Mouse (Mus musculus): ENCODE measurements around the gene Togaram2. TPM values are rescaled to one million over a fixed set of nuclear protein-coding genes. Genes with fewer than 3 reads are reported as not detected.
A peak's percentile ranks its signal among the peaks of the same experiment; 100 is the strongest.
"Not testable (repeated sequence)": the region's sequence is repeated elsewhere in the genome, so short reads cannot be mapped to it uniquely, and the experiment has no call there.

The Togaram2 gene
- polyA plus RNA-seq, 1 experiment from 2014 or later = not detected

DNA sequence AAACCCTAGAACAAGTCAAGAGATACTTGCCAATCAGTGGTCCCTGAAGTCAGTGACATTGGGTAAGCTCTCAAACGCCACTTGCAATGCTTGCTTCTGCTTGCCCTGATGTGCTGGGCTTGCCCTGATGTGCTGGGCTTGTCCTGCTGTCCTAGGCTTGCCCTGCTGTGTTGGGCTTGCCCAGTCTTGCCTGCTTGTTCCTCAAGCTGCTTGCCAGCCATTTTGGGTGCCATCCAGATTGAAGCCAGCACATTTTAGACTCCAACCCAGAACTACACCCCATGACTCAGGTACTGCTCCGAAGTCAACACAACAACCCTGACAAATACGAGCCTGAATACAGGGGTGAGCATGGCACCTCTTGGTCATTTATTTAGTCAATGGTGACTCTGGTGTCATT lies 69.1 kb downstream of the Togaram2 start:
- Histone ChIP-seq H3K9me3 (replicated peaks) (no peaks in the 10 kb centered on the region), H3K4me2 (no peak overlapping the region), H3K9ac (no peak overlapping the region), H3K4me1 (replicated peaks) (no peaks in the 10 kb centered on the region), H3K36me3 (replicated peaks) (no peaks in the 10 kb centered on the region), H3K4me3 (replicated peaks) (no peak overlapping the region), H3K27me3 (no peaks in the 10 kb centered on the region), H3K27ac (replicated peaks) (no peak overlapping the region)
- WGBS (ENCODE audit: insufficient replicate concordance) = 51% methylated on average over 3 of the region's 3 CpGs
- ATAC-seq (ENCODE audit: insufficient read depth) = no peak

GRCm38 (mm10) chr17:71742935-71743334 lies 69.9 kb downstream of the Togaram2 start:
- no peak overlapping the region for H3K4me3 ChIP-seq (replicated peaks)
- WGBS (ENCODE audit: insufficient replicate concordance) = 54% methylated on average over 5 of the region's 5 CpGs
- no peak overlapping the region for H3K4me2 ChIP-seq
- no peaks in the 10 kb centered on the region for H3K4me1 ChIP-seq (replicated peaks)
- no peaks in the 10 kb centered on the region for H3K9me3 ChIP-seq (replicated peaks)
- ATAC-seq (ENCODE audit: insufficient read depth) = no peak
- H3K27me3 ChIP-seq = no peaks in the 10 kb centered on the region
- no peak overlapping the region for H3K9ac ChIP-seq
- no peaks in the 10 kb centered on the region for H3K36me3 ChIP-seq (replicated peaks)
- H3K27ac ChIP-seq (replicated peaks) = no peak overlapping the region

DNA sequence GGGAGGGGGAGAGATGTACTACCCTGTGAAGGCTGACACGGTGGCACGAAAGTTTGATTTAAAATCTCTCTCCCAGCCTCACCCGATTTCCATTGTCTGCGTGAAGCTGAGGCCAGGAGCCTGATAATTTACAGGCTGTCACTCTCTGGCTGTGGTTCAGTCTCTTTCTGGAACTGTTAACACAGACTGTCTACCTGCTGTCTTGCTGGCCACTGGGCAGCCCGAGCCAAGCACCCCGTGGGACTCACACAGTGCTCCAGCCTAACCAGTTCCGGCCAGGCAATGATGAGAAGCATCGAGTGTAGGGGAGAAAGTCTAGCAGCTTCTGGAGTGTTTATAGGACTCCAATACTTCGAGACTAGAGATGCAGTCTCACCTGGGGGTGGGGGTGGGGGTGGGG lies 73.1 kb downstream of the Togaram2 start:
- H3K27ac ChIP-seq (replicated peaks) = no peak overlapping the region
- H3K4me3 ChIP-seq (replicated peaks) = no peak overlapping the region
- no peak for ATAC-seq (ENCODE audit: insufficient read depth)
- no peaks in the 10 kb centered on the region for H3K27me3 ChIP-seq
- H3K4me2 ChIP-seq = no peak overlapping the region
- no peaks in the 10 kb centered on the region for H3K36me3 ChIP-seq (replicated peaks)
- WGBS (ENCODE audit: insufficient replicate concordance) = 60% methylated on average over 9 of the region's 9 CpGs
- H3K4me1 ChIP-seq (replicated peaks) = no peaks in the 10 kb centered on the region
- no peak overlapping the region for H3K9ac ChIP-seq
- H3K9me3 ChIP-seq (replicated peaks) = no peaks in the 10 kb centered on the region

DNA sequence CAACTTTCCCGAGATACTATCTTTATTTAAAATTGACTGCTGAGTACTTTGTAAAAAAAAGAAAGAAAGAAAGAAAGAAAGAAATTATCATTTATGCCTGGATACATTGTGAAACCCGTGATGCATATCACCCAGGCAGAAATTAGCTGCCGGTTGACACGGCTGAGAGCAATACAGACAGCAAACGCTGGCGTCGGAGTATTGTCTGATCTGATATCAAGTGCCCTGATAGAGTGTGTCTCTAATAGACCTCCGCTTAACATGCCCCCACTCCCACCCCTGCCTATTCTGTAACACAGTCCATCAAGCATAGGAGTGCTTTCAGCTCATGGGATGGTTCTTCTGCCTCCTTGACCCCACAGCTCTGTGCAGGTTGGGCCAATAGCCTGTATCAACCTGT lies 74.5 kb downstream of the Togaram2 start:
- H3K4me2 ChIP-seq = no peak overlapping the region
- no peak overlapping the region for H3K9ac ChIP-seq
- no peak overlapping the region for H3K27ac ChIP-seq (replicated peaks)
- WGBS (ENCODE audit: insufficient replicate concordance) = 63% methylated on average over 8 of the region's 8 CpGs
- no peak overlapping the region for H3K4me3 ChIP-seq (replicated peaks)
- H3K4me1 ChIP-seq (replicated peaks) = no peaks in the 10 kb centered on the region
- H3K36me3 ChIP-seq (replicated peaks) = no peaks in the 10 kb centered on the region
- ATAC-seq (ENCODE audit: insufficient read depth) = no peak
- no peaks in the 10 kb centered on the region for H3K27me3 ChIP-seq
- H3K9me3 ChIP-seq (replicated peaks) = no peaks in the 10 kb centered on the region

DNA sequence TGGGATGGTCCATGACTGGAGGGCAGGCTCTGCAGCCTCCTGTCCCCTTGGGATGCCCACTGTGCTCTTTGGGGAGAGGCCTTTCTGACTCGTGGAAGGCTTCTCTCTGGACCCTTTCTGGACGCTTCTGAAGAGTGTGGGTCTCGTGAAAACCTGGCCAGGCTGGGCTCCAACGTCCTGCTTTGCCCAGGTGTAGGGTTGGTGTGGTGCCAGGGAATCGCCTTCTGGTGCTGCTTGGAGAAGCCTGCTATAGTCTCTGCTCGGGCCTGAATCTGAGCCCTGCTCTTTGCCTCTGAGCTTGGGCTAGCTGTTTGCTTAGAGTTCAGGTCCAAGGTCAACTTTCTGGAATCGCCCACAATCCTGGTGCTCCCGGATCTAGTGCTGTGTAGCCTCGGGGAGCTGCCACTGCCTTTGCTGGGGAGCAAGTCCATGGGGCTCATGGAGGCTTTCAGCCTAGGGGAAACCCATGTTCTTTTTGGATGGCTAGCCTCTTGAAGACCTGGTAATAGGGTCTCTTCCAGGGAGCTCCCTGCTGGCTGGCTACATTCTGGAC lies 76.6 kb downstream of the Togaram2 start:
- H3K36me3 ChIP-seq (replicated peaks) = no peaks in the 10 kb centered on the region
- H3K4me2 ChIP-seq = no peak overlapping the region
- H3K4me1 ChIP-seq (replicated peaks) = no peaks in the 10 kb centered on the region
- H3K4me3 ChIP-seq (replicated peaks) = no peak overlapping the region
- H3K9me3 ChIP-seq (replicated peaks) = no peaks in the 10 kb centered on the region
- no peak overlapping the region for H3K9ac ChIP-seq
- WGBS (ENCODE audit: insufficient replicate concordance) = 53% methylated on average over 9 of the region's 9 CpGs
- ATAC-seq (ENCODE audit: insufficient read depth) = 0 out of 2 replicates have a peak, but pooled peaks have one; percentile 28
- H3K27me3 ChIP-seq = no peaks in the 10 kb centered on the region
- H3K27ac ChIP-seq (replicated peaks) = no peak overlapping the region

GRCm38 (mm10) chr17:71752831-71753230 lies 79.8 kb downstream of the Togaram2 start, which contains the start of gene Pcare:
Pcare (minus strand) TSS chr17:71752894.
- no peak within 1 kb of the TSS for H3K9ac ChIP-seq
- no peak for ATAC-seq (ENCODE audit: insufficient read depth)
- 61% methylated on average over 10 of the region's 10 CpGs for WGBS (ENCODE audit: insufficient replicate concordance)
- H3K4me3 ChIP-seq (replicated peaks) = no peak within 1 kb of the TSS
- H3K4me1 ChIP-seq (replicated peaks) = no peaks in the 10 kb centered on the region
- no peak within 1 kb of the TSS for H3K27ac ChIP-seq (replicated peaks)
- no peak within 1 kb of the TSS for H3K4me2 ChIP-seq
- no peaks in the 10 kb centered on the region for H3K27me3 ChIP-seq
- no peaks in the 10 kb centered on the region for H3K9me3 ChIP-seq (replicated peaks)
- H3K36me3 ChIP-seq (replicated peaks) = no peaks in the 10 kb centered on the region

- WGBS (ENCODE audit: insufficient replicate concordance) = 69% methylated on average over 7 of the region's 7 CpGs
- ATAC-seq (ENCODE audit: insufficient read depth) = no peak
- H3K4me2 ChIP-seq = no peak overlapping the region
- no peaks in the 10 kb centered on the region for H3K27me3 ChIP-seq
- no peaks in the 10 kb centered on the region for H3K36me3 ChIP-seq (replicated peaks)
- no peaks in the 10 kb centered on the region for H3K9me3 ChIP-seq (replicated peaks)
- no peak overlapping the region for H3K4me3 ChIP-seq (replicated peaks)
- H3K9ac ChIP-seq = no peak overlapping the region
- H3K4me1 ChIP-seq (replicated peaks) = no peaks in the 10 kb centered on the region
- H3K27ac ChIP-seq (replicated peaks) = no peak overlapping the region
These were observed 87.5 kb downstream of the Togaram2 start for GRCm38 (mm10) chr17:71760536-71760935.

DNA sequence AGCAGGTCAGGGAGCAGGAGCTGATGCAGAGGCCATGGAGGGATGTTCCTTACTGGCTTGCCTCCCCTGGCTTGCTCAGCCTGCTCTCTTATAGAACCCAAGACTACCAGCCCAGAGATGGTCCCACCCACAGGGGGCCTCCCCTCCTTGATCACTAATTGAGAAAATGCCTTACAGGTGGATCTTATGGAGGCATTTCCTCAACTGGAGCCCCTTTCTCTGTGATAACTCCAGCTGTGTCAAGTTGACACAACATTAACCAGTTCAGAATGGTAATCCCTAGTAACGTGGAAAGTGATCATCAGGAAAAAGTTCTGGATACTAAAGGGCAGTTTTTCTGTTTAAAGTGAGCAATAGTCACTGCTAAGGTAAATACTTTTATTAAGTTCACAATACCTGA lies 95.1 kb downstream of the Togaram2 start, which contains the start of gene Clip4:
Clip4 (plus strand) TSS at position 301 of the 400 bp plus-strand sequence.
- H3K9ac ChIP-seq; H3K36me3 ChIP-seq (replicated peaks); H3K27me3 ChIP-seq; H3K4me2 ChIP-seq; H3K4me1 ChIP-seq (replicated peaks); H3K9me3 ChIP-seq (replicated peaks); ATAC-seq (ENCODE audit: insufficient read depth); H3K4me3 ChIP-seq (replicated peaks); H3K27ac ChIP-seq (replicated peaks): not testable (repeated sequence)
- WGBS (ENCODE audit: insufficient replicate concordance) = 38% methylated on average over 1 of the region's 1 CpGs

GRCm38 (mm10) chr17:71769564-71769963 lies 96.5 kb downstream of the Togaram2 start:
- whole genome bisulfite sequencing (ENCODE audit: insufficient replicate concordance) = 49% methylated on average over 6 of the region's 6 CpGs
- no peaks in the 10 kb centered on the region for H3K36me3 ChIP-seq (replicated peaks)
- no peak for ATAC-seq (ENCODE audit: insufficient read depth)
- H3K9ac ChIP-seq = no peak overlapping the region
- H3K27ac ChIP-seq (replicated peaks) = no peak overlapping the region
- no peaks in the 10 kb centered on the region for H3K27me3 ChIP-seq
- no peaks in the 10 kb centered on the region for H3K9me3 ChIP-seq (replicated peaks)
- no peaks in the 10 kb centered on the region for H3K4me1 ChIP-seq (replicated peaks)
- H3K4me2 ChIP-seq = no peak overlapping the region
- H3K4me3 ChIP-seq (replicated peaks) = no peak overlapping the region

DNA sequence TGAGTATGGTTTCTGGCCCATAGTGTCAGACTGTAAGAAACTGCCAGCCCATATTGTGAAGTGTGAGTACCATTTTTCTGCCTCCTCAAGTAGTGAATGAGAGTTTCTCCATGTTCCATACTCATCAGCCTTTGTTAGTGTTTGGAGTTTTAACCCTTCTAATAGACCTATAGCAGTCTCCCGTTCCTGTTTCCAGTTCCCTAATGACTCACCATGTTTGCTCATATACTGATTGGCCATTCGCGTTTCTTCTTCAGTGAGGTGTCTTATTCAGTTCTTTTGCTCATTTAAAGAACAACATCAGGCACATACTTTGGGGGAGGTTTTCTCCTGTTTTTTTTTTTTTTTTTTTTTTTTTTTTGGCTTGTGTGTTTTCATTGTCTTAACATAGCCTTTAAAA lies 97.6 kb downstream of the Togaram2 start:
- no peak overlapping the region for H3K27ac ChIP-seq (replicated peaks)
- no peak overlapping the region for H3K9ac ChIP-seq
- H3K9me3 ChIP-seq (replicated peaks) = no peaks in the 10 kb centered on the region
- H3K4me2 ChIP-seq = no peak overlapping the region
- no peaks in the 10 kb centered on the region for H3K27me3 ChIP-seq
- no peaks in the 10 kb centered on the region for H3K36me3 ChIP-seq (replicated peaks)
- no peaks in the 10 kb centered on the region for H3K4me1 ChIP-seq (replicated peaks)
- 76% methylated on average over 3 of the region's 3 CpGs for WGBS (ENCODE audit: insufficient replicate concordance)
- no peak for ATAC-seq (ENCODE audit: insufficient read depth)
- no peak overlapping the region for H3K4me3 ChIP-seq (replicated peaks)

DNA sequence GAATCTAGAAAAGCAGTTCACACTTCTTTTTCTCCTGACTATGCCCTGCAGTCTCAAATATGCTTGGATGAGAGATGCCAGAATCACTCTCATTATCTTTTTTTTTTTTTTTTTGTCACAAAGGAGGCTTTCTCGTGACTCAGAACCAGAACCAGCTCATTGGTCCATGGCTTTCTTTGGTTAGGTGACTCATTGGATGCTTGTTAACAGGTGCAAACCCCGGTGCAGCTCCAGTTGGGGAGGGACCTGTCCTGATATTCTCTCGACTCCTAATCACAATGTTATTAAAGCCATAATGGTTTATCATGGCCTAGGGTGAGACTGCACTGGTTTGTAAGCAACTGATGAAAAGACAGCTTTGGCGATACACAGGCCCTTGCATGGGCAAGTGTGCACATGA lies 101.1 kb downstream of the Togaram2 start:
- H3K4me3 ChIP-seq (replicated peaks) = no peak overlapping the region
- H3K4me1 ChIP-seq (replicated peaks) = no peaks in the 10 kb centered on the region
- 0 out of 2 replicates have a peak, but pooled peaks cover 5% of the 10 kb centered on the region for H3K9me3 ChIP-seq (replicated peaks)
- H3K9ac ChIP-seq = no peak overlapping the region
- no peak overlapping the region for H3K4me2 ChIP-seq
- 49% methylated on average over 4 of the region's 4 CpGs for WGBS (ENCODE audit: insufficient replicate concordance)
- H3K27me3 ChIP-seq = no peaks in the 10 kb centered on the region
- H3K27ac ChIP-seq (replicated peaks) = no peak overlapping the region
- no peak for ATAC-seq (ENCODE audit: insufficient read depth)
- no peaks in the 10 kb centered on the region for H3K36me3 ChIP-seq (replicated peaks)

GRCm38 (mm10) chr17:71775279-71775678 lies 102.2 kb downstream of the Togaram2 start:
- H3K9me3 ChIP-seq (replicated peaks) = 0 out of 2 replicates have a peak, but pooled peaks cover 5% of the 10 kb centered on the region
- H3K36me3 ChIP-seq (replicated peaks) = no peaks in the 10 kb centered on the region
- ATAC-seq (ENCODE audit: insufficient read depth) = no peak
- no peaks in the 10 kb centered on the region for H3K27me3 ChIP-seq
- 49% methylated on average over 4 of the region's 4 CpGs for WGBS (ENCODE audit: insufficient replicate concordance)
- no peak overlapping the region for H3K4me3 ChIP-seq (replicated peaks)
- no peak overlapping the region for H3K4me2 ChIP-seq
- no peaks in the 10 kb centered on the region for H3K4me1 ChIP-seq (replicated peaks)
- no peak overlapping the region for H3K9ac ChIP-seq
- H3K27ac ChIP-seq (replicated peaks) = no peak overlapping the region

All from liver, embryonic 15.5 days (tissue).